Mouse (Mus musculus): ENCODE data around the gene Rps25. TPM values are rescaled to one million over a fixed set of nuclear protein-coding genes. Genes with fewer than 3 reads are reported as not detected.
A peak's percentile ranks its signal among the peaks of the same experiment; 100 is the strongest.

Gene Rps25
- polyA plus RNA-seq, 1 experiment, result 3,912 TPM

DNA sequence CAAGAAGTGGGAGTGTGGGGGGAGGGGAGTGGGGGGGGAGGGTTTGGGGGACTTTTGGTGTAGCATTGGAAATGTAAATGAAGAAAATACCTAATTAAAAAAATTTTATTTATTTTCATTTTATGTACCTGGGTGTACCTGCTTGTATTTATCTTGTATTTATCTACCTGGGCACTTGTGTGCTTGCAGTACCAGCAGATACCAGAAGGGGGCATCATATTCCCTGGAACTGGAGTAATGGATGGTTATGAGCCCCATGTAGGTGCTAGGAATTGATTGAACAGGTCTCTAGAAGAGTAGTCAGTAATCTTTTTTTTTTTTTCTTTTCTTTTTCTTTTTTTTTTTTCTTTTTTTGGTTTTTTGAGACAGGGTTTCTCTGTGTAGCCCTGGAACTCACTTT lies 43.4 kb downstream of the Rps25 start:
- no peak overlapping the region for H3K27ac ChIP-seq (ENCODE audit: insufficient read depth, low read length)
- H3K4me1 ChIP-seq (ENCODE audit: control insufficient read depth, insufficient read depth, low read length), result no peaks in the 10 kb centered on the region
- H3K4me3 ChIP-seq (ENCODE audit: insufficient read depth, low read length), result no peak overlapping the region
- TF ChIP-seq CTCF (IDR thresholded peaks at IDR 0.05; ENCODE audit: borderline replicate concordance, insufficient read depth, low read length), result no peak

DNA sequence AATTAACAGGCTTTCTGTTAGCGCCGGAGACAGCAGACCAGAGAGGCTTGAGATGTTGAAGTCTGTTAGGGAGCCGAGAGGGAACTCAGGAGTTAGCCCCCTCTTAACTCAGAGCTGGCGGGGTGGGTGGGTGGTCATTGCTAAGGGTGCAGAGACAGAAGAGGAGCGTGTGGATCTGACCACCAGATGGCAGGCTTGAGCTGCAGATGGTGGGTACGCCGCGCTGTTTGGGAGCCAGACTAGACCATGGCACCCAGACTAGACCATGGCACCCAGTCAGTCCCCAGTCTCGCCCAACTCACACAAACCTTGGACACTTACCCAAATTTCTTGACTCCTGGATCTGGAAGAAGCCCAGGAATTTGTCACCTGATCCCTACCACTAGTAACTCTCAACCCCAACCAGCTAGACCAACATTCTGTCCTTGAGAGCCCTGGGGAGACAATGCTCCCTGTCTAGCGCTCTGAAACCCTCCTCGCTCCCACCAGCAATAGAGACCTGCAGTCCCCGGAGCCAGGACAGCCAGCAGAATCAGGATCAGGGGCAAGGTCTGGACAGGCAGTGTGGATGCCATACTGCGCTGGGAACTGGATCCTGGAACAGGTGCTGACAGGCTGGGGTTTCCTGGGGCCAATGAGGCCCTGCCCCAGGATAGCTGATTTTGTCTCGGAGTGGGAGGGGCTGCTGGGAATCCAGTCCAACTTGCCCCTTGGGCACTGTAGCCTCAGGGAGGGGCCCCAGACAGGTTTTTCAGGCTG lies 47.4 kb downstream of the Rps25 start:
- H3K4me3 ChIP-seq (ENCODE audit: insufficient read depth, low read length), result no peak overlapping the region
- TF ChIP-seq POLR2A (IDR thresholded peaks at IDR 0.05; ENCODE audit: low read depth, low read length) (no peak), CTCF (IDR thresholded peaks at IDR 0.05; ENCODE audit: borderline replicate concordance, insufficient read depth, low read length) (peak; percentile 99)
- H3K27ac ChIP-seq (ENCODE audit: insufficient read depth, low read length), result no peak overlapping the region
- no peaks in the 10 kb centered on the region for H3K4me1 ChIP-seq (ENCODE audit: control insufficient read depth, insufficient read depth, low read length)

DNA sequence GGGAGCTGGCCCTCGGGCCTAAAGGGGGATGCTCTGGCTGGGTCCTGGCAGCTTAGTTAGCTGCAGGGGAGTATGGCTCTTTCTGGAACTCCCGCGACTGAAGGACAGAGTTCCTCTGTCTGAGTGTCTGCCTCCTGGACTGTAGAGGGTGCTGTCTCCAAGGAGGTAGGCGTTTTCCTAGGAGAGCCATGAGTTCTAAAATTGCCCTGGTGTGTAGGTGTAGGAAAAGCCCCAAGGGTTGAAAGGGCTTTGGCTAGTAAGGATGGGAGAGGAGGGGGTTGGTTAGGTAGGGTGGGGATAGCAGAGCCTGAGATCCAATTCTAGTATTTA lies 47.9 kb downstream of the Rps25 start, which contains the start of gene Upk2:
Gene Upk2, minus strand, starts transcription at position 86 of the 330 bp plus-strand sequence.
- TF ChIP-seq CTCF (IDR thresholded peaks at IDR 0.05; ENCODE audit: borderline replicate concordance, insufficient read depth, low read length) (0 out of 2 replicates have a peak, but pooled peaks have one; percentile 7), POLR2A (IDR thresholded peaks at IDR 0.05; ENCODE audit: low read depth, low read length) (no peak)
- Histone ChIP-seq H3K4me3 (ENCODE audit: insufficient read depth, low read length) (no peak within 1 kb of the TSS), H3K4me1 (ENCODE audit: control insufficient read depth, insufficient read depth, low read length) (no peaks in the 10 kb centered on the region), H3K27ac (ENCODE audit: insufficient read depth, low read length) (no peak within 1 kb of the TSS)

DNA sequence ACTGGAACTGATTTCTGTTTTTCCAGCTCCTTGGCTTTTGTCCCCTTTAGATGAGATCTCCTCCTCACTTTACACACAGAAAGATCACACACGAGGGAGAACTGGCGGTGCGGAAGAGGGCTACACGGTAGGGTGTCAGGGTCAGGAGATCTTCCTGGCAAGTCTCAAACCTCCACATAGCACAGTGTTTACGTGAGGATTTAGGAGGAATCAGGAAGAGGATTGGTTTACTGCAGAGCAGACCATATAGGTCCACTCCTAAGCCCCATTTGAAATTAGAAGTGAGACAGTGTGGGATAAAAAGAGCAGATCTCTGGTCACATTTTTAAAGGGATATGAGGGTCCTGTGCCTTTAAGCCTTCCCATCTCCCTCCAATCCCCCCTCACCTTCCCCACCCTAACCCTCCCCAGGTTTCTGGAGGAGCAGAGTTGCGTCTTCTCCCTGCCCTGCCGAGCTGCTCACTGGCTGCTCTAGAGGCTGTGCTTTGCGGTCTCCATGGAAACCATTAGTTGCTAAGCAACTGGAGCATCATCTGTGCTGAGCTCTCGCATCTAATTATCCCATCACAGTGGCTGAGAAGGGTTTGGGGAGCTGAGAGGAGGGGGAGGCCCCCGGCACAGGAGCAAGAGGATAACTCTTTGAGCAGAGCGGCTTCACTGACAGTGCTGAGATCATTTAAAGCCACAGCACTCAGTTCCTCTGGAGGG lies 50.2 kb downstream of the Rps25 start:
- Histone ChIP-seq H3K27ac (ENCODE audit: insufficient read depth, low read length) (no peak overlapping the region), H3K4me1 (ENCODE audit: control insufficient read depth, insufficient read depth, low read length) (no peaks in the 10 kb centered on the region), H3K4me3 (ENCODE audit: insufficient read depth, low read length) (no peak overlapping the region)
- TF ChIP-seq POLR2A (IDR thresholded peaks at IDR 0.05; ENCODE audit: low read depth, low read length) (no peak), CTCF (IDR thresholded peaks at IDR 0.05; ENCODE audit: borderline replicate concordance, insufficient read depth, low read length) (no peak)

Other genes starting within 250 kb of the Rps25 start
- gene Cbl, start 173.1 kb upstream of the Rps25 start, polyA plus RNA-seq (2011; ENCODE audit: insufficient read length, low read depth, missing spikeins), result 44.1 and 47.7 TPM in 2 replicates
- not detected in 2 replicates for gene Ccdc153, start 166.5 kb upstream of the Rps25 start, polyA plus RNA-seq (2011; ENCODE audit: insufficient read length, low read depth, missing spikeins)
- not detected in 2 replicates for gene Pdzd3, start 155.7 kb upstream of the Rps25 start, polyA plus RNA-seq (2011; ENCODE audit: insufficient read length, low read depth, missing spikeins)
- gene Nlrx1, start 138.5 kb upstream of the Rps25 start, polyA plus RNA-seq (2011; ENCODE audit: insufficient read length, low read depth, missing spikeins), result 5.9 and 6.6 TPM in 2 replicates
- gene Abcg4, start 118.5 kb upstream of the Rps25 start, polyA plus RNA-seq (2011; ENCODE audit: insufficient read length, low read depth, missing spikeins), result 1.0 and 1.6 TPM in 2 replicates
- 13.4 and 16.4 TPM in 2 replicates for gene Hinfp, start 101.5 kb upstream of the Rps25 start, polyA plus RNA-seq (2011; ENCODE audit: insufficient read length, low read depth, missing spikeins)
- 9.4 and 10.5 TPM in 2 replicates for gene C2cd2l, start 86.9 kb upstream of the Rps25 start, polyA plus RNA-seq (2011; ENCODE audit: insufficient read length, low read depth, missing spikeins)
- 39.7 and 54.7 TPM in 2 replicates for gene Dpagt1, start 81.1 kb upstream of the Rps25 start, polyA plus RNA-seq (2011; ENCODE audit: insufficient read length, low read depth, missing spikeins)
- gene H2afx, start 72.4 kb upstream of the Rps25 start, polyA plus RNA-seq (2011; ENCODE audit: insufficient read length, low read depth, missing spikeins), result 50.9 and 74.7 TPM in 2 replicates
- 46.8 and 51.9 TPM in 2 replicates for gene Hmbs, start 62.9 kb upstream of the Rps25 start, polyA plus RNA-seq (2011; ENCODE audit: insufficient read length, low read depth, missing spikeins)
- 33.8 and 35.4 TPM in 2 replicates for gene Vps11, start 45.5 kb upstream of the Rps25 start, polyA plus RNA-seq (2011; ENCODE audit: insufficient read length, low read depth, missing spikeins)
- 88.7 and 101 TPM in 2 replicates for gene Hyou1, start 27.6 kb upstream of the Rps25 start, polyA plus RNA-seq (2011; ENCODE audit: insufficient read length, low read depth, missing spikeins)
- 7.0 and 7.7 TPM in 2 replicates for gene Slc37a4, start 10.3 kb upstream of the Rps25 start, polyA plus RNA-seq (2011; ENCODE audit: insufficient read length, low read depth, missing spikeins)
- 104 and 112 TPM in 2 replicates for gene Trappc4, start 461 bp downstream of the Rps25 start, polyA plus RNA-seq (2011; ENCODE audit: insufficient read length, low read depth, missing spikeins)
- gene Ccdc84, start 11.4 kb downstream of the Rps25 start, polyA plus RNA-seq (2011; ENCODE audit: insufficient read length, low read depth, missing spikeins), result 10.2 and 13.4 TPM in 2 replicates
- gene Foxr1, start 34.0 kb downstream of the Rps25 start, polyA plus RNA-seq (2011; ENCODE audit: insufficient read length, low read depth, missing spikeins), result not detected in 2 replicates
- gene Upk2, start 47.8 kb downstream of the Rps25 start, polyA plus RNA-seq (2011; ENCODE audit: insufficient read length, low read depth, missing spikeins), result not detected in 2 replicates
- 56.0 and 61.6 TPM in 2 replicates for gene Bcl9l, start 75.7 kb downstream of the Rps25 start, polyA plus RNA-seq (2011; ENCODE audit: insufficient read length, low read depth, missing spikeins)
- gene Cxcr5, start 154.7 kb downstream of the Rps25 start, polyA plus RNA-seq (2011; ENCODE audit: insufficient read length, low read depth, missing spikeins), result not detected in 2 replicates
- 164 TPM in 2 replicates for gene Ddx6, start 197.8 kb downstream of the Rps25 start, polyA plus RNA-seq (2011; ENCODE audit: insufficient read length, low read depth, missing spikeins)

All from embryonic fibroblast, embryonic 13.5 days (primary cell).